ENCODE assay signal across 8 mouse cellular contexts in the genomic region with DNA sequence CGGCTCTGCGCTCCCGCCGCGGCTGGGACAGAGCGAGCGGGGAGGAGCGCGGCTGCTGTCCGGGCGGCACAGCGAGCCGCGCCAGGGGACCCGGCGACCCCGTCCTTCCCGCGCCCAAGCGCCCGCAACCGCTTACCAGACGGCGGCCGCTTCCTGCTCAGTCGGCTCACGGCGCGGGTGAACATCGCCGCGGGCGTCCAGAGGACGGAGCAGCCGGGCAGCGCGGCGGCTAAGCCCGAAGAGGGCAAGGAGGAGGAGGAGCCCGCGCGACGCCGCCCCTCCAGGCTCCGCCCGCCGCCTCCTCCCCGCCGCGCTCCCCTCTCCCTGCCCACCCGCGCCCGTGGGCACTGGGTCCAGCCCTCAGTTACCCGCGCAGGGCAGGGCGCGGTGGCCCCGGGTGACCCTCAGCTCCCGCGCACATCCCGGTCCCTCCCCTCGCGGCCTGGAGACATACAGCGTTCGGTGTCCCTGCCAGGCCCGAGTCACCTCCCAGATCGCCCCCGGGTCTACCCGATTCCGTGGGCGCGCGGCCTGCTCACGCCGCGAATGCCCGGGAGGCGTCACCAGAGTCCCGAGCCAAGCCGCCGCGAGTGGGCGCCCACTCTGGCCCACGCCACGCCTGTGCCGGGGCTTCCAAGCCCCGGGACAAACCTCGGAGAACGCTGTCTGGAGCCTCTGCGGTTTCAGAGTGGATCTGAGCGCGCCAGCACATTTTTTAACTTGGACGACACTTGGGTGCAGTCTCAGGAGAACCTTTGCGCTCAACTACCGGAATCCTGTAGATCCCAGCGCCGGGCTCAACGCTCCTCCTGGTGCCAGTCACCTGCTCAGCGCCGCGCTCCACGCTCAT. TPM values are rescaled to one million over a fixed set of nuclear protein-coding genes. Genes with fewer than 3 reads are reported as not detected.
DNase-seq lines count a peak whose midpoint lies in the region; ATAC-seq and TF ChIP-seq lines count a peak whose summit lies in the region.

TSS of gene Rgs10 (minus strand) at position 829 of the 850 bp plus-strand sequence.

- H3K27ac ChIP-seq in embryonic facial prominence, embryonic 10.5 days (replicated peaks), result peak within 1 kb of the TSS; percentile 55
- H3K27ac ChIP-seq in limb, embryonic 13.5 days, result no peak within 1 kb of the TSS
- H3K27ac ChIP-seq in midbrain, embryonic 14.5 days (replicated peaks; ENCODE audit: low read depth, low read length), result no peak within 1 kb of the TSS
- no peak within 1 kb of the TSS; the same call in 1 of the 2 replicates for H3K27ac ChIP-seq in spleen, adult 2 months (ENCODE audit: insufficient read depth, low read length)

- no peak; the same call in 1 of the 2 replicates for ATAC-seq in cerebellum, adult (ENCODE audit: insufficient number of reproducible peaks, low FRiP score, low TSS enrichment)
- peak; percentile 77 for ATAC-seq in limb, embryonic 13.5 days (ENCODE audit: low FRiP score, low read depth)
- peak; percentile 67 for ATAC-seq in midbrain, embryonic 14.5 days (ENCODE audit: low FRiP score, low TSS enrichment)

- under 1% methylated on average over 102 of the region's 102 CpGs for WGBS in embryonic facial prominence, embryonic 10.5 days
- WGBS in limb, embryonic 13.5 days, result under 1% methylated on average over 91 of the region's 102 CpGs
- WGBS in midbrain, embryonic 14.5 days, result under 1% methylated on average over 97 of the region's 102 CpGs
- WGBS in spleen, adult 2 months, result under 1% methylated on average over 95 of the region's 102 CpGs

- H3K4me1 ChIP-seq in embryonic facial prominence, embryonic 10.5 days, result peaks cover 25% of the 10 kb centered on the region
- H3K4me1 ChIP-seq in limb, embryonic 13.5 days, result peaks cover 14% of the 10 kb centered on the region
- no peaks in the 10 kb centered on the region for H3K4me1 ChIP-seq in midbrain, embryonic 14.5 days (ENCODE audit: control insufficient read depth, insufficient read depth, low read length)
- H3K4me1 ChIP-seq in spleen, adult 2 months (ENCODE audit: control insufficient read depth, insufficient read depth, insufficient read length), result peaks cover 5% of the 10 kb centered on the region; the same call in 1 of the 2 replicates

- H3K9me3 ChIP-seq in embryonic facial prominence, embryonic 10.5 days, result no peaks in the 10 kb centered on the region
- H3K9me3 ChIP-seq in limb, embryonic 13.5 days, result no peaks in the 10 kb centered on the region
- H3K9me3 ChIP-seq in midbrain, embryonic 14.5 days (ENCODE audit: control insufficient read depth, low read length), result no peaks in the 10 kb centered on the region

- no peak for TF ChIP-seq CTCF in spleen, adult 2 months (IDR thresholded peaks at IDR 0.05; ENCODE audit: extremely low read depth, insufficient read depth, insufficient read length, insufficient replicate concordance)

- H3K27me3 ChIP-seq in embryonic facial prominence, embryonic 10.5 days (replicated peaks; ENCODE audit: low read depth, poor library complexity, severe bottlenecking), result peaks cover 97% of the 10 kb centered on the region
- H3K27me3 ChIP-seq in limb, embryonic 13.5 days, result peaks cover 93% of the 10 kb centered on the region
- peaks cover 39% of the 10 kb centered on the region for H3K27me3 ChIP-seq in midbrain, embryonic 14.5 days (ENCODE audit: control insufficient read depth, insufficient read depth, low read length)
- peaks cover 12% of the 10 kb centered on the region for H3K27me3 ChIP-seq in spleen, adult 2 months (ENCODE audit: control insufficient read depth, insufficient read depth, low read length)

- peak; percentile 24 for DNase-seq in cerebellum, adult 11 months
- peak; percentile 79 for DNase-seq in embryonic facial prominence, embryonic 10.5 days (ENCODE audit: low spot score)
- DNase-seq in heart, adult 11 months, result peak; percentile 98
- peak; percentile 42 for DNase-seq in kidney, adult 11 months
- peak; percentile 78 for DNase-seq in midbrain, embryonic 14.5 days
- peak in 1 of 2 experiments; percentile 45 for DNase-seq in spleen, adult 2 months (ENCODE audit: low read depth in 1 of 2, low spot score in 2 of 2)

- H3K9ac ChIP-seq in limb, embryonic 13.5 days, result peak within 1 kb of the TSS; percentile 74
- H3K9ac ChIP-seq in midbrain, embryonic 14.5 days (replicated peaks; ENCODE audit: low read length), result peak within 1 kb of the TSS; percentile 62

- peak within 1 kb of the TSS; percentile 99 for H3K4me2 ChIP-seq in limb, embryonic 13.5 days (replicated peaks)
- peak within 1 kb of the TSS; percentile 96 for H3K4me2 ChIP-seq in midbrain, embryonic 14.5 days (ENCODE audit: low read length)

- TF ChIP-seq POLR2A in spleen, adult 2 months (IDR thresholded peaks at IDR 0.05; ENCODE audit: low read depth, low read length), result no peak

- peak within 1 kb of the TSS; percentile 77 for H3K4me3 ChIP-seq in embryonic facial prominence, embryonic 10.5 days
- peak within 1 kb of the TSS; percentile 73 for H3K4me3 ChIP-seq in limb, embryonic 13.5 days
- peak within 1 kb of the TSS; percentile 71 for H3K4me3 ChIP-seq in midbrain, embryonic 14.5 days (replicated peaks; ENCODE audit: low read depth, low read length)
- H3K4me3 ChIP-seq in spleen, adult 2 months (ENCODE audit: extremely low read depth, insufficient read depth, insufficient read length), result peak within 1 kb of the TSS; percentile 61

- no peaks in the 10 kb centered on the region for H3K36me3 ChIP-seq in embryonic facial prominence, embryonic 10.5 days (replicated peaks)
- no peaks in the 10 kb centered on the region for H3K36me3 ChIP-seq in limb, embryonic 13.5 days
- no peaks in the 10 kb centered on the region for H3K36me3 ChIP-seq in midbrain, embryonic 14.5 days (ENCODE audit: control insufficient read depth, insufficient read depth, low read length)
- H3K36me3 ChIP-seq in spleen, adult 2 months (ENCODE audit: control insufficient read depth, insufficient read depth, low read length), result no peaks in the 10 kb centered on the region

RNA-seq across cellular contexts. Expression of gene Rgs10, which starts in this region (rescaled TPM):
- polyA plus RNA-seq in embryonic facial prominence, embryonic 10.5 days (2016; fragmentation: Nextera tagmentation; extraction: Ambion mirVana), result 4.1 and 8.2 TPM in 2 replicates
- polyA plus RNA-seq in limb, embryonic 13.5 days (2015; fragmentation: Nextera tagmentation; extraction: Ambion mirVana), result 12.7 and 14.2 TPM in 2 replicates
- polyA plus RNA-seq in midbrain, embryonic 14.5 days (2014; fragmentation: Nextera tagmentation; extraction: Ambion mirVana), result 43.6 and 57.5 TPM in 2 replicates
- 20.8 and 21.6 TPM in 2 replicates for polyA plus RNA-seq in spleen, adult 2 months (2012; rRNA removed)
